Mouse (Mus musculus) limb, embryonic 14.5 days (tissue): ENCODE data around the gene Ncor1. TPM values are rescaled to one million over a fixed set of nuclear protein-coding genes. Genes with fewer than 3 reads are reported as not detected.
A peak's percentile ranks its signal among the peaks of the same experiment; 100 is the strongest.
"Not testable (repeated sequence)": the region's sequence is repeated elsewhere in the genome, so short reads cannot be mapped to it uniquely, and the experiment has no call there.

ENCODE experiments used
- ATAC-seq: fragments of 200-750 bp; cut with Nextera tagmentation; 2 replicates; pipeline ENCODE4 v1.8.0; 2017; ENCODE audit warnings: low read depth, moderate number of reproducible peaks, moderate TSS enrichment; ENCODE audit not compliant: low FRiP score
- DNase-seq: peaks from one replicate; pipeline ENCODE4 v3.0.0-alpha.2; 2015; ENCODE audit warnings: low spot score
- H3K27ac ChIP-seq: fragments of 300-500 bp; sonication (generic); replicated peaks from 2 replicates; pipeline ENCODE4 v1.5.1; 2014; ENCODE audit warnings: low read depth, mild to moderate bottlenecking, low read length, moderate library complexity, mixed read lengths
- H3K27me3 ChIP-seq: fragments of 300-500 bp; sonication (generic); 2 replicates; pipeline ENCODE4 v1.6.1; 2014; ENCODE audit warnings: low read length, mixed read lengths; ENCODE audit not compliant: control insufficient read depth, insufficient read depth
- H3K36me3 ChIP-seq: fragments of 300-500 bp; sonication (generic); 2 replicates; pipeline ENCODE4 v1.6.1; 2014; ENCODE audit warnings: mild to moderate bottlenecking, low read length, moderate library complexity, mixed read lengths; ENCODE audit not compliant: control insufficient read depth, insufficient read depth
- H3K4me1 ChIP-seq: fragments of 300-500 bp; sonication (generic); 2 replicates; pipeline ENCODE4 v1.6.1; 2014; ENCODE audit warnings: antibody characterized with exemption, low read length, mixed read lengths; ENCODE audit not compliant: control insufficient read depth, insufficient read depth
- H3K4me2 ChIP-seq: fragments of 300-500 bp; sonication (generic); replicated peaks from 2 replicates; pipeline ENCODE4 v1.6.1; 2014; ENCODE audit warnings: low read depth, mild to moderate bottlenecking, low read length, moderate library complexity; ENCODE audit not compliant: severe bottlenecking
- H3K4me3 ChIP-seq: fragments of 300-500 bp; sonication (generic); replicated peaks from 2 replicates; pipeline ENCODE4 v1.5.1; 2014; ENCODE audit warnings: low read length
- H3K9ac ChIP-seq: fragments of 300-500 bp; sonication (generic); 2 replicates; pipeline ENCODE4 v1.6.1; 2014; ENCODE audit warnings: mild to moderate bottlenecking, low read depth, low read length, moderate library complexity; ENCODE audit not compliant: severe bottlenecking
- H3K9me3 ChIP-seq: fragments of 300-500 bp; sonication (generic); 2 replicates; pipeline ENCODE4 v1.6.1; 2016; ENCODE audit warnings: low read length; ENCODE audit not compliant: control insufficient read depth
- POLR2A ChIP-seq: fragments of 200-500 bp; IDR thresholded peaks from 2 replicates; pipeline ENCODE4 v1.8.0; 2012; ENCODE audit warnings: inconsistent platforms, mild to moderate bottlenecking, moderate library complexity, borderline replicate concordance; ENCODE audit not compliant: insufficient read depth, insufficient read length; ENCODE audit errors: extremely low read depth
- WGBS: fragments of 180-500 bp; shearing (Covaris S2); extraction: QIAGEN DNeasy Blood & Tissue Kit; methylation state at CpG from one replicate; pipeline ENCODE4 v1.1.7; 2014; 5-methylcytosine and 5-hydroxymethylcytosine counted together
- polyA plus RNA-seq, 2 experiments: library from polyadenylated mRNA; depleted of rRNA in 1 of 2; stranded (reverse) in 1 of 2; unstranded in 1 of 2; fragments of >200 nt; fragmentation: Nextera tagmentation in 1 of 2; extraction: Ambion mirVana in 1 of 2; gene quantifications; 2 replicates each; pipeline versions ENCODE4 v1.2.1 to v1.2.3; 2012 to 2014

Ncor1 gene
- polyA plus RNA-seq, 2 experiments: 132 to 171 TPM

- no peaks in the 10 kb centered on the region for H3K4me1 ChIP-seq
- no peak overlapping the region for H3K9ac ChIP-seq
- WGBS: 80% methylated on average over 2 of the region's 2 CpGs
- DNase-seq (no peak), ATAC-seq (no peak)
- H3K36me3 ChIP-seq: peaks cover 55% of the 10 kb centered on the region
- no peaks in the 10 kb centered on the region for H3K9me3 ChIP-seq
- H3K4me3 ChIP-seq: no peak overlapping the region
- H3K4me2 ChIP-seq: no peak overlapping the region
- no peak overlapping the region for H3K27ac ChIP-seq
- TF ChIP-seq POLR2A: no peak
- no peaks in the 10 kb centered on the region for H3K27me3 ChIP-seq
Observed at GRCm38 (mm10) chr11:62294121-62294520, 164.2 kb downstream of the Ncor1 start.

GRCm38 (mm10) chr11:62287700-62288099 is 170.6 kb downstream of the Ncor1 start:
- 95% methylated on average over 1 of the region's 1 CpGs for WGBS
- Histone ChIP-seq H3K4me1 (no peaks in the 10 kb centered on the region), H3K27me3 (no peaks in the 10 kb centered on the region), H3K4me2 (no peak overlapping the region), H3K9me3 (no peaks in the 10 kb centered on the region), H3K27ac (no peak overlapping the region), H3K9ac (no peak overlapping the region), H3K4me3 (no peak overlapping the region), H3K36me3 (peaks cover 57% of the 10 kb centered on the region)
- no peak for DNase-seq
- ATAC-seq: no peak
- no peak for TF ChIP-seq POLR2A

GRCm38 (mm10) chr11:62285020-62285419 is 173.3 kb downstream of the Ncor1 start:
- DNase-seq: no peak
- TF ChIP-seq POLR2A: no peak
- 62% methylated on average over 8 of the region's 8 CpGs for WGBS
- no peak for ATAC-seq
- Histone ChIP-seq H3K4me2 (no peak overlapping the region), H3K4me3 (no peak overlapping the region), H3K4me1 (peaks cover 3% of the 10 kb centered on the region; the same call in 1 of the 2 replicates), H3K27me3 (no peaks in the 10 kb centered on the region), H3K36me3 (peaks cover 46% of the 10 kb centered on the region), H3K27ac (no peak overlapping the region), H3K9me3 (no peaks in the 10 kb centered on the region), H3K9ac (no peak overlapping the region)

GRCm38 (mm10) chr11:62284020-62284419 is 174.3 kb downstream of the Ncor1 start:
- not testable (repeated sequence) for H3K9ac ChIP-seq, H3K27ac ChIP-seq, DNase-seq, H3K4me3 ChIP-seq, H3K27me3 ChIP-seq, H3K4me2 ChIP-seq, H3K4me1 ChIP-seq, ATAC-seq, H3K9me3 ChIP-seq
- WGBS: 39% methylated on average over 3 of the region's 3 CpGs
- peaks cover 39% of the 10 kb centered on the region for H3K36me3 ChIP-seq

- Histone ChIP-seq H3K36me3 (peaks cover 27% of the 10 kb centered on the region), H3K9ac (peak overlapping the region; percentile 78), H3K27me3 (no peaks in the 10 kb centered on the region), H3K27ac (peak overlapping the region; percentile 92), H3K4me2 (peak overlapping the region; percentile 87), H3K4me3 (peak overlapping the region; percentile 85), H3K9me3 (no peaks in the 10 kb centered on the region), H3K4me1 (peaks cover 3% of the 10 kb centered on the region; the same call in 1 of the 2 replicates)
- ATAC-seq (peak; percentile 53), DNase-seq (peak; percentile 26)
- 1% methylated on average over 32 of the region's 57 CpGs for WGBS
- no peak for TF ChIP-seq POLR2A
Observed at GRCm38 (mm10) chr11:62281601-62281997, 176.7 kb downstream of the Ncor1 start.
